8 mouse cellular contexts compared by ENCODE assay signal in the genomic region with DNA sequence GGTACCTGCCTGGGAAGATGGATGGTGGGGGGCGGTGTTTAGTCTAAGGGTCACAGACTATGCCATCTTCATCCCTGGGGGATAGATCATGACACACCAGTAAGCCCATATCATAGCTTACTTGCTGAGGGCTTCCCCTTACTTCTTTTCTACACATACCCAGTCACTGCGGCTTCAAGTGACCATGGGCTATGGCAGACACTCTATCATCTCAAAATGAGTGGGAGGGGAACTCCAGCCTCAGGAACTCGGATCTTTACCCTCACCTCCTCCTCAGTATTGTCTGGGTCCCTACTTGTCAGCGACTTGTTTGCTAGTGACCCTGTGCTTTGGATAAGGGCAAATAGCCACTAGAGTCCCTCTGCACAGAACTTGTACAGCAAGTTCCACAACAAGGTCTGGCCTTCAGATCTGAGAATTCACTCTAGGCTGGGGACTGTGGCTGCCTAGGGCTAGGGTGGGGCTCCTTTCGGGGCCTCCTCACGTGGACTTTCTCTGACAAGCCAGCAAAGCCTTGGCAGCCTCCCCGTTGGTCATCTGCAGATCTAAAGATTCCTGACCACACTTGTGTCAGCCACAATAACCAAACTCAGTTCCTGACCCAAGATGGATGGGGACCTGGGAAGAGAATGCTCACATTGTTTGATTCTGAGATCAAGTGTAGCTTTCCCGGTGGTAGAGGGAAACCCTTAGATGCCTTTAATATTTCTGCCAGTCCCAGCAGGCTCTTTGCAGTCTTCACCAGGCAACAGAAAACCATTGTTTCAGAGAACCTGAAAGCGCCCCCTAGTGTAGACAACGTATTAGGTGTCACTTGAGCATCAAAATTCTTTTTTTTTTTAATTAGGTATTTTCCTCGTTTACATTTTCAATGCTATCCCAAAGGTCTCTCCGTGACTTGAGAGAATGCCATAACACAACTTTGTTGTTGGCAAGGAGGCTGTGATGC. TPM values are rescaled to one million over a fixed set of nuclear protein-coding genes. Genes with fewer than 3 reads are reported as not detected.
DNase-seq lines count a peak whose midpoint lies in the region; ATAC-seq and TF ChIP-seq lines count a peak whose summit lies in the region.

No protein-coding gene starts in this region.

- H3K27me3 ChIP-seq in forebrain, embryonic 10.5 days (ENCODE audit: poor library complexity, severe bottlenecking): no peaks in the 10 kb centered on the region
- no peaks in the 10 kb centered on the region for H3K27me3 ChIP-seq in forebrain, embryonic 15.5 days

- H3K4me2 ChIP-seq in forebrain, embryonic 15.5 days (replicated peaks): no peak overlapping the region

- H3K36me3 ChIP-seq in forebrain, embryonic 10.5 days (replicated peaks): no peaks in the 10 kb centered on the region
- H3K36me3 ChIP-seq in forebrain, embryonic 15.5 days: no peaks in the 10 kb centered on the region
- H3K36me3 ChIP-seq in ES-E14 (ENCODE audit: control insufficient read depth, insufficient read depth, low read length, poor library complexity, severe bottlenecking): no peaks in the 10 kb centered on the region

- no peak overlapping the region for H3K9ac ChIP-seq in forebrain, embryonic 15.5 days (replicated peaks)
- H3K9ac ChIP-seq in ES-E14 (ENCODE audit: insufficient read depth, low read depth, low read length, poor library complexity, severe bottlenecking): no peak overlapping the region

- no peak overlapping the region for H3K4me3 ChIP-seq in forebrain, embryonic 10.5 days
- H3K4me3 ChIP-seq in forebrain, embryonic 15.5 days: no peak overlapping the region
- no peak overlapping the region for H3K4me3 ChIP-seq in ES-E14 (ENCODE audit: insufficient read depth in 1 of 2, low read depth in 1 of 2, low read length in 2 of 2, poor library complexity in 1 of 2, severe bottlenecking in 1 of 2)

- no peak for DNase-seq in forebrain, embryonic 10.5 days (ENCODE audit: extremely low spot score, low spot score)
- no peak for DNase-seq in ES-E14 (ENCODE audit: low read depth, low spot score)
- DNase-seq in forelimb bud, embryonic 11.5 days (ENCODE audit: low read depth, low spot score): peak; percentile 48
- DNase-seq in lung, postnatal 10 days: peak; percentile 54
- DNase-seq in thymus, postnatal 10 days (ENCODE audit: low spot score in 2 of 2): no peak
- DNase-seq in thymus, postnatal 14 days: no peak

- in situ Hi-C loops in ES-E14 (cut with MboI; ENCODE audit: low sequenced_read_pairs in 2 of 2, unreplicated experiment in 2 of 2): no loop called here

- WGBS in forebrain, embryonic 10.5 days: 62% methylated on average over 12 of the region's 12 CpGs
- WGBS in forebrain, embryonic 15.5 days: 54% methylated on average over 12 of the region's 12 CpGs

- 0 out of 2 replicates have a peak overlapping the region, but pooled peaks have one; percentile 40 for H3K27ac ChIP-seq in forebrain, embryonic 10.5 days
- H3K27ac ChIP-seq in forebrain, embryonic 15.5 days (replicated peaks): no peak overlapping the region
- no peak overlapping the region for H3K27ac ChIP-seq in ES-E14 (ENCODE audit: insufficient read depth, low read depth, low read length, poor library complexity, severe bottlenecking)

- H3K9me3 ChIP-seq in forebrain, embryonic 10.5 days: no peaks in the 10 kb centered on the region
- no peaks in the 10 kb centered on the region for H3K9me3 ChIP-seq in forebrain, embryonic 15.5 days
- no peaks in the 10 kb centered on the region for H3K9me3 ChIP-seq in ES-E14 (ENCODE audit: control insufficient read depth, insufficient read depth, low read depth, low read length)

- no peak for ATAC-seq in forebrain, embryonic 15.5 days (replicated peaks)
- no peak for ATAC-seq in megakaryocyte, adult 5-6 weeks (ENCODE audit: poor library complexity, severe bottlenecking)

- H3K4me1 ChIP-seq in forebrain, embryonic 10.5 days: peaks cover 20% of the 10 kb centered on the region
- peaks cover 14% of the 10 kb centered on the region for H3K4me1 ChIP-seq in forebrain, embryonic 15.5 days
- H3K4me1 ChIP-seq in ES-E14 (ENCODE audit: control insufficient read depth in 2 of 2, insufficient read depth in 2 of 2, low read length in 2 of 2, poor library complexity in 1 of 2): peaks cover 3 to 11% of the 10 kb centered on the region in 2 experiments

TF ChIP-seq in ES-E14, 5 proteins besides CTCF, POLR2A, EP300 and RAD21:
- TF ChIP-seq ZNF384 (IDR thresholded peaks at IDR 0.05; ENCODE audit: low read depth, low read length) (0 out of 2 replicates have a peak, but pooled peaks have one; percentile 23), ZC3H11A (IDR thresholded peaks at IDR 0.05; ENCODE audit: borderline replicate concordance, low read depth, low read length) (no peak), HCFC1 (IDR thresholded peaks at IDR 0.05; ENCODE audit: borderline replicate concordance, insufficient read depth, low read length) (no peak), MAFK (IDR thresholded peaks at IDR 0.05; ENCODE audit: insufficient read depth, low read depth, low read length) (no peak)
TF ChIP-seq in ES-E14: peak in this region for 1.

RNA-seq across cellular contexts. Expression of a gene that starts 24.0 kb away (rescaled TPM):
- 0.37 and 0.38 TPM in 2 replicates for polyA plus RNA-seq in forebrain, embryonic 10.5 days (2016; fragmentation: Nextera tagmentation; extraction: Ambion mirVana)
- 0.69 and 0.77 TPM in 2 replicates for polyA plus RNA-seq in forebrain, embryonic 15.5 days (2015; fragmentation: Nextera tagmentation; extraction: Ambion mirVana)
- total RNA-seq in ES-E14 (2012; rRNA removed): 4.7 and 6.2 TPM in 2 replicates
- 2.8 and 3.4 TPM in 2 replicates for total RNA-seq in megakaryocyte, adult 5-6 weeks (2015)
- total RNA-seq in megakaryocyte, adult 5-6 weeks (2017): 2.9 and 4.1 TPM in 2 replicates

Comparison
In these comparisons a context has a peak if more than half of its experiments do, and no peak if none do; other contexts are left out.
1. DNase-seq: peak in forelimb bud, embryonic 11.5 days (single experiment) and lung, postnatal 10 days (single experiment); none in forebrain, embryonic 10.5 days (single experiment), ES-E14 (single experiment), thymus, postnatal 10 days (0 of 2) and thymus, postnatal 14 days (single experiment).